Mouse (Mus musculus): ENCODE data around the gene Psmd8. TPM values are rescaled to one million over a fixed set of nuclear protein-coding genes. Genes with fewer than 3 reads are reported as not detected.

The Psmd8 gene
- polyA plus RNA-seq, 1 experiment from 2014 or later, result 321 TPM

DNA sequence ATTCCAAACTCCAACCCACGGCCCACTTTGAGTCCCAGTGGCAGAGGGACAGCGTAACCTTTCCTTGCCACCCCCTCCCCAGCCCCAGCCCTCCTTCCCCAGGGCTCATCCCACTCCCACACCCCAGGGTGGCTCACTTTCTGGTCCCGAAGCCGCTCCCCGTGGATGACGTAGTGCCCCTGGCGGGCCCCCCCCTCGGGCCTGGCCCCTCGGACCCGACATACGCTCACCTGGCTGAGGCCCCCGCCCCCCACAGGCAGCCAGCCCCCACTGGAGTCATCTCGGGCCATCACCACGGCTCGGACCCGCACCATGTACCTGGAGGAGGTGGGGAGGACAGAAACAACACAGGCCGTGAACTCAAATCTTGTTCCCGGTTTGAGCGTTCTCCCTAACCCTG lies 12.8 kb downstream of the Psmd8 start:
- H3K4me1 ChIP-seq (ENCODE audit: control insufficient read depth, insufficient read depth, low read length), result peaks cover 16% of the 10 kb centered on the region
- WGBS, result 9% methylated on average over 18 of the region's 19 CpGs
- no peak for ATAC-seq (ENCODE audit: insufficient read depth, low FRiP score, low TSS enrichment)
- H3K36me3 ChIP-seq (ENCODE audit: control insufficient read depth, insufficient read depth, low read length), result no peaks in the 10 kb centered on the region
- H3K9me3 ChIP-seq (ENCODE audit: control insufficient read depth, low read length), result no peaks in the 10 kb centered on the region
- no peak for DNase-seq (ENCODE audit: low spot score)
- H3K4me2 ChIP-seq (ENCODE audit: low read depth), result peak overlapping the region; percentile 67
- H3K27me3 ChIP-seq (ENCODE audit: control insufficient read depth, insufficient read depth, low read length), result peaks cover 22% of the 10 kb centered on the region
- peak overlapping the region; percentile 60 for H3K4me3 ChIP-seq (ENCODE audit: low read depth, low read length)
- H3K27ac ChIP-seq (ENCODE audit: low read depth, low read length), result no peak overlapping the region
- H3K9ac ChIP-seq (ENCODE audit: low read length), result peak overlapping the region; percentile 32; the same call in 1 of the 2 replicates

DNA sequence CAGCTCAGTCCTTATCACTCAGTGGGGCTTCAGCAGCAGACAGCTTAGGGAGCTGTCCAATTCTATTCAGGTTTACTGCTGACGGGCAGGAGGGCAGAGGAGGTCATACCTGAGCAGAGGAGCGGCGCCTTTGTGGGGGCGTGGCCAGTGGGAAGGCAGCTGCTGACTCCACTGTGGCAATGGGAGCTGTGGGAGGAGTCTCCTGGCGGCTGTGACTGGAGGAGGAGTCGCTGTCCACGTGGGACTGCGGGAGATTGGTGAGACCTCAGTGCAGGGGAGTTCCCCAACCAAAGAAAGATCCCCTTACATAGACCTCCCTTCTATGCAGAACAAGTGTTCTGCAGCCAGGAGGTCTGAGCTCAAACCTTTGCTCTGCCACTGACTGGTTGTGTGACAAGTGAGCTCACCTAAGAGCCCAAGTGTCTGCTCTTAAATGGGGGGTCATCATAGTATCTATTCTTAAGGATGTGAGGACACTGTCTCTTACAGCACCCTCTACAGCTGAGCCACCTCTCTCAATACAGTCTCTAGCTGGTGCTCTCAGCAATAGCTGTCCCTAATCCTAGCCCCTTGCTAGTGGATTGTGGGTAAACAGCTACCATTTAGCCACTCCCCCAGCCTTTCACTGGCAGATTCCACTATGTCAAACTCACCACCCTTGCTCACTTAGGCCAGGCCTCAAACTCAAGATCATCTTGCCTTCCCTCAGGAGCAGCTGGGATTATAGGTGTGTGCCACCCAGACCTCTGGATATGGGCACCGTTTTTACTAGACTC lies 17.6 kb downstream of the Psmd8 start:
- WGBS, result 20% methylated on average over 9 of the region's 9 CpGs
- Histone ChIP-seq H3K36me3 (ENCODE audit: control insufficient read depth, insufficient read depth, low read length) (no peaks in the 10 kb centered on the region), H3K4me3 (ENCODE audit: low read depth, low read length) (no peak overlapping the region), H3K4me1 (ENCODE audit: control insufficient read depth, insufficient read depth, low read length) (peaks cover 4% of the 10 kb centered on the region), H3K27me3 (ENCODE audit: control insufficient read depth, insufficient read depth, low read length) (peaks cover 13% of the 10 kb centered on the region), H3K9ac (ENCODE audit: low read length) (no peak overlapping the region), H3K27ac (ENCODE audit: low read depth, low read length) (no peak overlapping the region), H3K9me3 (ENCODE audit: control insufficient read depth, low read length) (no peaks in the 10 kb centered on the region), H3K4me2 (ENCODE audit: low read depth) (no peak overlapping the region)
- ATAC-seq (ENCODE audit: insufficient read depth, low FRiP score, low TSS enrichment) (no peak), DNase-seq (ENCODE audit: low spot score) (no peak)

DNA sequence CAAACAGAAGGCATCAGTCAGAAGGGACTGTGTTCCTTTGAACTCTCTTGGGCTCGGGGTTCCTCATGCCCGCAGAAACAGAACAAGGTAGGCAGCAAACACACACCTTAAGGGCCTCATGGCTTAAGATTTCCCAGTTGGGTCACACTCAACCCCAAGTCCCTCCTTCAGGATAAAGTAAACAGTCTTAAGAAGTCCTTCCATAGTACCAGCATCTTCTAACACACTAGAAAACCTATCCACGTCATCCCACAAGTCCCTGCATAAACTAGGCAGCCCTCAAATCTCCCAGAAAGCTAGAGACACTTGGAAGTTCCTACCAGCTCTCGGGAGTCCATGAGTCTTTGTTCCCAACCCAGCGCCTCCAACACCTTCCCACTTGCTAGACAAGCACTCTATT lies 18.2 kb downstream of the Psmd8 start:
- Histone ChIP-seq H3K27ac (ENCODE audit: low read depth, low read length) (no peak overlapping the region), H3K9me3 (ENCODE audit: control insufficient read depth, low read length) (no peaks in the 10 kb centered on the region), H3K27me3 (ENCODE audit: control insufficient read depth, insufficient read depth, low read length) (peaks cover 10% of the 10 kb centered on the region), H3K36me3 (ENCODE audit: control insufficient read depth, insufficient read depth, low read length) (no peaks in the 10 kb centered on the region), H3K4me2 (ENCODE audit: low read depth) (no peak overlapping the region), H3K4me3 (ENCODE audit: low read depth, low read length) (no peak overlapping the region), H3K9ac (ENCODE audit: low read length) (no peak overlapping the region), H3K4me1 (ENCODE audit: control insufficient read depth, insufficient read depth, low read length) (no peaks in the 10 kb centered on the region)
- ATAC-seq (ENCODE audit: insufficient read depth, low FRiP score, low TSS enrichment) (no peak), DNase-seq (ENCODE audit: low spot score) (no peak)
- 67% methylated on average over 5 of the region's 5 CpGs for WGBS

DNA sequence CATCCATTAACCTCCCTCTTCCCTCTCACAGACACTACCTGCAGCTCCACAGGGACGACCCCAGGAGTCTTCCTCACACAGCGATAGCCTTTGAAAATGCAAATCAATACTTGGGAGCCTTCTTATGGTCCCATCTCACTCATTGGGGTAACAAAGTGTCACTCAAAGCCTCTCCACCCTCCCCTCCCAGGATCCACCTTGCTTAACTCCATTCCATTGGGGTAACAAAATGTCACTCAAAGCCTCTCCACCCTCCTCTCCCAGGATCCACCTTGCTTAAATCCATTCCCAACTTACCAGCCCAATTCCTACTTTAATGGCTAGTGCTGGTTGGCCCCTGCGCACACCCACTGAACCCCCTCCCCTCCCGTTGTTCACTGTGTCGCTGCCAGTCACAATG lies 22.2 kb downstream of the Psmd8 start:
- ATAC-seq (ENCODE audit: insufficient read depth, low FRiP score, low TSS enrichment) (no peak), DNase-seq (ENCODE audit: low spot score) (no peak)
- H3K9ac ChIP-seq (ENCODE audit: low read length), result no peak overlapping the region
- no peak overlapping the region for H3K27ac ChIP-seq (ENCODE audit: low read depth, low read length)
- peaks cover 7% of the 10 kb centered on the region; the same call in 1 of the 2 replicates for H3K27me3 ChIP-seq (ENCODE audit: control insufficient read depth, insufficient read depth, low read length)
- no peak overlapping the region for H3K4me2 ChIP-seq (ENCODE audit: low read depth)
- no peaks in the 10 kb centered on the region for H3K36me3 ChIP-seq (ENCODE audit: control insufficient read depth, insufficient read depth, low read length)
- WGBS, result 2% methylated on average over 5 of the region's 5 CpGs
- H3K9me3 ChIP-seq (ENCODE audit: control insufficient read depth, low read length), result no peaks in the 10 kb centered on the region; the same call in 1 of the 2 replicates
- no peaks in the 10 kb centered on the region for H3K4me1 ChIP-seq (ENCODE audit: control insufficient read depth, insufficient read depth, low read length)
- no peak overlapping the region for H3K4me3 ChIP-seq (ENCODE audit: low read depth, low read length)

DNA sequence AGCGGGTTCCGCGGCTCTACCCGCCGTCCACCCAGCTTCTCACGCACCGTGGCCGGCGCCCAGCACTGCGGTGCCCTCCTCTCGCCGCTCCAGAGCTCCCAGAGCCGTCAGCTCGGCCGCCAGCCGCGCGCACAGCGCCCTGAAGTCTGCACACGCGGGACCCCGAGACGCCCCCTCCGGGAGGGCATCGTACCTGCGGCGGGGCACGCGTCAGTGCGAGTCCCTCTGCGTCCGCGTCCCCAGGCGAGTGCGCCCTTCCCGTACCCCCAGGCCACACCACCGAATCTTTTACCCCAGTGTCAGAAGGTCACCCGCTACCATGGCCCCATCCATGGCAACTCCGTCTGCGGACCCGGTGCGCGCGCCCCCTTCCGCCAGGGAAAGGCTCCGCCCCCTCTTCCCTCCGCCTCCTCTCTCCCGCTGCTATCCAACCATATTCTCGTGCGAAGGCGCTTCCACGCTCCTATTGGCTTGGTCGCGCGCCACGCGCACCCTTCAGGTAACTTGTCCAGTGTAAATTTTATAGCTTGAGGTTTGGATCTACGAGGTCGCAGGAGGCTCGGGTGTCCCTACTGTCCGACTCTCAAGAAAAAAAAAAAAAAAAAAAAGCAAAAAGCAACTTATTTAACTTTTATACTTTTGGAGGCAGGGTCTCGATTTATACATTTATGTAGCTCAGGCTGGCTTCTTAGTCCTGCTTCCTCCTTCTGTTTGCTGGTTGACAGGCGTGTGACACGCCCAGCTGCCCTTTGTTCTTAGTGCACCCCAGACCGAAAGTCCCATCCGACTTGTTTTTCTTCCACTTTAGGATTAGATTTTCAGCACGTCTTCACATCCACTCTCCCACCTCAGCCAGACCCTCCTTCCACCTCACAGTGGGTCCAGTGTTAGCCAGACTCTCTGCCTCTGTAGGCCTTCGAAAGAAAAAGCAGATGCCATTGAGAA lies 24.4 kb downstream of the Psmd8 start, which contains the start of gene Fam98c:
Gene Fam98c, minus strand, starts transcription at position 397 of the 945 bp plus-strand sequence.
- WGBS, result 4% methylated on average over 54 of the region's 68 CpGs
- H3K4me1 ChIP-seq (ENCODE audit: control insufficient read depth, insufficient read depth, low read length), result no peaks in the 10 kb centered on the region
- peak within 1 kb of the TSS; percentile 97 for H3K4me2 ChIP-seq (ENCODE audit: low read depth)
- peak within 1 kb of the TSS; percentile 83 for H3K9ac ChIP-seq (ENCODE audit: low read length)
- peaks cover 7% of the 10 kb centered on the region; the same call in 1 of the 2 replicates for H3K27me3 ChIP-seq (ENCODE audit: control insufficient read depth, insufficient read depth, low read length)
- no peaks in the 10 kb centered on the region; the same call in 1 of the 2 replicates for H3K9me3 ChIP-seq (ENCODE audit: control insufficient read depth, low read length)
- peak within 1 kb of the TSS; percentile 87 for H3K27ac ChIP-seq (ENCODE audit: low read depth, low read length)
- H3K36me3 ChIP-seq (ENCODE audit: control insufficient read depth, insufficient read depth, low read length), result no peaks in the 10 kb centered on the region
- ATAC-seq (ENCODE audit: insufficient read depth, low FRiP score, low TSS enrichment), result peak; percentile 83
- DNase-seq (ENCODE audit: low spot score), result peak; percentile 89
- H3K4me3 ChIP-seq (ENCODE audit: low read depth, low read length), result peak within 1 kb of the TSS; percentile 79

DNA sequence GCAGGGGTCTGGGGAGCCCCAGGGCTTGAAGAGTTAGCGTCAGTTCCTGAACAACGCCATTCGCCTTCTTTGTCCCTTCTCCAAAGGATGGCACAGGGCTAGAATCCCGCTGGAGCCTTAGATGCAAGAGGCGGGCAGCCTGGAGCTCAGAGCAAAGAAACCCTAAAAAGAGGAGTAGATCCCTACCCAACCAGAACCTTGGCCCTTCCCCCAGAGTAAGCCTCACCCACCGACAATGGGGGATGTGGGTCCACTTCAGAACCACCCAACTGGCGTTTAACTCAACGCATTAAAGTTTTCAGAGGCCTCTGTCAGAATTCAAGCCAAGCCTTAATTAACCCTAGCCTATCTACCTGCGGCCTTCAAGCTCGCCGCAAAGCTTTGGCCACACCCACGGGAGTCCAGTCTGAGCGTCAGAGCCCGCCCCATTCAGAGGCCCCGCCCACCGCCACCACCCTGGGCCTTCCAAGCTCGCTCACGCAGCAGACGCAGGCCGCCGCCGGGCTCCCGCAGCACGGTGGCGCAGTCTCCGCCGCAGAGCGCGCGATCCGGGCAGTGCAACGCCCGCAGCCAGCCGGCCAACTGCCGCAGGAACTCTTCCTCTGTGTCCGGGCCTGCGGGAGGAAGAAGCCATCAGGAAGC lies 25.2 kb downstream of the Psmd8 start:
- Histone ChIP-seq H3K36me3 (ENCODE audit: control insufficient read depth, insufficient read depth, low read length) (no peaks in the 10 kb centered on the region), H3K4me1 (ENCODE audit: control insufficient read depth, insufficient read depth, low read length) (no peaks in the 10 kb centered on the region), H3K4me2 (ENCODE audit: low read depth) (peak overlapping the region; percentile 97), H3K27ac (ENCODE audit: low read depth, low read length) (peak overlapping the region; percentile 87), H3K4me3 (ENCODE audit: low read depth, low read length) (peak overlapping the region; percentile 79), H3K9ac (ENCODE audit: low read length) (peak overlapping the region; percentile 83), H3K27me3 (ENCODE audit: control insufficient read depth, insufficient read depth, low read length) (peaks cover 7% of the 10 kb centered on the region; the same call in 1 of the 2 replicates), H3K9me3 (ENCODE audit: control insufficient read depth, low read length) (no peaks in the 10 kb centered on the region; the same call in 1 of the 2 replicates)
- 7% methylated on average over 35 of the region's 37 CpGs for WGBS
- DNase-seq (ENCODE audit: low spot score) (peak; percentile 90), ATAC-seq (ENCODE audit: insufficient read depth, low FRiP score, low TSS enrichment) (peak; percentile 89)

DNA sequence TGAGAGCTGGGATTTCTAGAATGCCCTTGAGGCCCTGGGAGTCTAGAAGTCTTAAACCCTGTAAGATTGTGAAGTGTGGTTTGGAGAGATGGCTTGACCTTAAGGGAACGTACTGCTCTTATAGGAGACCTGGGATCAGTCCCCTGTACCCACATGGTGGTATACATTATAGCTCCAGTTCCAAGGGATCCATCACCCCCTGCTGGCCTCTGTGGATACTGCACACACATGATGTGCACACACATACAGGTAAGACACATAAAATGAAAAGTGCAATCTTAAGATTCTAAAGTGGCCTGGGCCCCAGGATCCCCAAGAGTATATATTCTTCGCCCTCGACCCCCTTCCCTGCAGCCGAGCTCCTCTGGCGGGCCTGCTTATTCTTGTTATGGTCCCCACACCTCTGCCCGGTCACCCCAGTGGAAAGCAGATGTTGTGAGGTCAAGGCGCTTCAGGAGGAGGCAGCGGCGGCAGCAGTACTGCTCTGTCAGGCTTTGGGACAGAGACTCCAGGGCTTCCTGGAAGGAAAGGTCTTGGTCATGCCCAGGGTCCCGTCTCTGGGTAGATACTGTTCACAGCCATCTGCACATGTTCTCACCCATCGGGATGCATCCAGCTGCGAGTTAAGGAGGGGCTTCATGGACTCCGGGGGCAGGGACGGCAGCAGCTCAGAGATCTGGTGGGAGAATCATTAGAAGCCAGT lies 26.3 kb downstream of the Psmd8 start:
- H3K4me2 ChIP-seq (ENCODE audit: low read depth), result no peak overlapping the region
- H3K9me3 ChIP-seq (ENCODE audit: control insufficient read depth, low read length), result no peaks in the 10 kb centered on the region; the same call in 1 of the 2 replicates
- H3K27me3 ChIP-seq (ENCODE audit: control insufficient read depth, insufficient read depth, low read length), result peaks cover 7% of the 10 kb centered on the region; the same call in 1 of the 2 replicates
- ATAC-seq (ENCODE audit: insufficient read depth, low FRiP score, low TSS enrichment) (no peak), DNase-seq (ENCODE audit: low spot score) (no peak)
- no peaks in the 10 kb centered on the region for H3K36me3 ChIP-seq (ENCODE audit: control insufficient read depth, insufficient read depth, low read length)
- no peak overlapping the region for H3K4me3 ChIP-seq (ENCODE audit: low read depth, low read length)
- WGBS, result 95% methylated on average over 14 of the region's 14 CpGs
- H3K4me1 ChIP-seq (ENCODE audit: control insufficient read depth, insufficient read depth, low read length), result no peaks in the 10 kb centered on the region
- H3K27ac ChIP-seq (ENCODE audit: low read depth, low read length), result no peak overlapping the region
- H3K9ac ChIP-seq (ENCODE audit: low read length), result no peak overlapping the region

DNA sequence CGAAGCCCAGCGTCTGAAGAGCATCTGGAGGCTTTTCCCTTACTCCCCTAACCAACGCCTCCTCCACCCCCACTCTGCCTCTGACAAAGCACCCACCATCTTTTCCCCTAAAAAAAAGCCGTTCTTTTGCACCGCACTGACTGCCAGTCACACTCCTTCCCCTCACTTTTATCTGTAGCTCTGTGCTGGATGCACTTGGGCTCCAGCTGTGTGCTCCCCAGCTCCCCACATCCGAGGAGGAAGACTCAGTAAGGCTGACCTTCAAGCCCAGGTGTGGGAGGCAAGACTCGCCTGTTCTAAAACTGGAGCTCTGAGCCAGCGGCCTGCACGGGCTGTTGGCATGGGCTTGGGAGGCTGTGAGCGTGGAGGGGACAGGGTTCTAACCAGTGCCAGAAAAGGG lies 29.0 kb downstream of the Psmd8 start:
- ATAC-seq (ENCODE audit: insufficient read depth, low FRiP score, low TSS enrichment) (no peak), DNase-seq (ENCODE audit: low spot score) (no peak)
- no peaks in the 10 kb centered on the region for H3K27me3 ChIP-seq (ENCODE audit: control insufficient read depth, insufficient read depth, low read length)
- no peaks in the 10 kb centered on the region; the same call in 1 of the 2 replicates for H3K9me3 ChIP-seq (ENCODE audit: control insufficient read depth, low read length)
- no peak overlapping the region for H3K27ac ChIP-seq (ENCODE audit: low read depth, low read length)
- H3K4me1 ChIP-seq (ENCODE audit: control insufficient read depth, insufficient read depth, low read length), result no peaks in the 10 kb centered on the region
- no peak overlapping the region for H3K9ac ChIP-seq (ENCODE audit: low read length)
- H3K36me3 ChIP-seq (ENCODE audit: control insufficient read depth, insufficient read depth, low read length), result no peaks in the 10 kb centered on the region
- WGBS, result 61% methylated on average over 10 of the region's 10 CpGs
- H3K4me2 ChIP-seq (ENCODE audit: low read depth), result no peak overlapping the region
- H3K4me3 ChIP-seq (ENCODE audit: low read depth, low read length), result no peak overlapping the region

All from neural tube, embryonic 11.5 days (tissue).